ENCODE assay signal across 8 mouse cellular contexts in genomic region chr7:29180077-29180853, GRCm38 (mm10). TPM values are rescaled to one million over a fixed set of nuclear protein-coding genes. Genes with fewer than 3 reads are reported as not detected.
DNase-seq lines count a peak whose midpoint lies in the region; ATAC-seq and TF ChIP-seq lines count a peak whose summit lies in the region.

Psmd8 (minus strand) TSS chr7:29180701.

- no peaks in the 10 kb centered on the region for H3K27me3 ChIP-seq in ES-Bruce4 (ENCODE audit: control insufficient read depth, insufficient read depth, low read length, poor library complexity, severe bottlenecking)
- no peaks in the 10 kb centered on the region for H3K27me3 ChIP-seq in forebrain, embryonic 13.5 days
- H3K27me3 ChIP-seq in liver, postnatal 0 days (ENCODE audit: insufficient read depth, low read length): no peaks in the 10 kb centered on the region
- no peaks in the 10 kb centered on the region for H3K27me3 ChIP-seq in neural tube, embryonic 14.5 days (ENCODE audit: control insufficient read depth, insufficient read depth, low read length)

- no peak within 1 kb of the TSS for H3K27ac ChIP-seq in ES-Bruce4 (ENCODE audit: insufficient read depth, low read length)
- H3K27ac ChIP-seq in forebrain, embryonic 13.5 days: peak within 1 kb of the TSS; percentile 31
- H3K27ac ChIP-seq in liver, postnatal 0 days (ENCODE audit: low read depth): peak within 1 kb of the TSS; percentile 82
- peak within 1 kb of the TSS; percentile 73 for H3K27ac ChIP-seq in neural tube, embryonic 14.5 days (ENCODE audit: low read depth, low read length)

- WGBS in forebrain, embryonic 13.5 days: under 1% methylated on average over 62 of the region's 62 CpGs
- WGBS in large intestine, adult 2 months: under 1% methylated on average over 62 of the region's 62 CpGs
- WGBS in liver, postnatal 0 days (ENCODE audit: insufficient replicate concordance): 1% methylated on average over 62 of the region's 62 CpGs
- under 1% methylated on average over 62 of the region's 62 CpGs for WGBS in neural tube, embryonic 14.5 days

- no peaks in the 10 kb centered on the region for H3K9me3 ChIP-seq in ES-Bruce4 (replicated peaks; ENCODE audit: control insufficient read depth, insufficient read depth, low read length, poor library complexity, severe bottlenecking)
- no peaks in the 10 kb centered on the region for H3K9me3 ChIP-seq in forebrain, embryonic 13.5 days (replicated peaks)
- H3K9me3 ChIP-seq in liver, postnatal 0 days (ENCODE audit: low read length): no peaks in the 10 kb centered on the region
- H3K9me3 ChIP-seq in neural tube, embryonic 14.5 days (ENCODE audit: control insufficient read depth, low read length): no peaks in the 10 kb centered on the region

- intact Hi-C loops in heart, postnatal 10 days (cut with DNase I): loop anchor here (2.0 kb wide), 2 partner anchors 59 to 117 kb away; partner anchors contain the start of gene Yif1b

- TF ChIP-seq CTCF in ES-Bruce4 (IDR thresholded peaks at IDR 0.05; ENCODE audit: low read depth, low read length): peak; percentile 53
- TF ChIP-seq CTCF in liver, postnatal 0 days (IDR thresholded peaks at IDR 0.05; ENCODE audit: low read depth): peak; percentile 64

- H3K4me2 ChIP-seq in forebrain, embryonic 13.5 days: peak within 1 kb of the TSS; percentile 90
- H3K4me2 ChIP-seq in liver, postnatal 0 days (ENCODE audit: low read depth, low read length): peak within 1 kb of the TSS; percentile 95
- H3K4me2 ChIP-seq in neural tube, embryonic 14.5 days (ENCODE audit: low read depth, low read length): peak within 1 kb of the TSS; percentile 91

- H3K4me1 ChIP-seq in ES-Bruce4 (ENCODE audit: control insufficient read depth, insufficient read depth, low read length): no peaks in the 10 kb centered on the region
- peaks cover 20% of the 10 kb centered on the region for H3K4me1 ChIP-seq in forebrain, embryonic 13.5 days
- peaks cover 16% of the 10 kb centered on the region for H3K4me1 ChIP-seq in liver, postnatal 0 days (ENCODE audit: insufficient read depth)
- H3K4me1 ChIP-seq in neural tube, embryonic 14.5 days (ENCODE audit: control insufficient read depth, insufficient read depth, low read length): peaks cover 13% of the 10 kb centered on the region

- H3K4me3 ChIP-seq in ES-Bruce4 (ENCODE audit: low read depth, low read length): peak within 1 kb of the TSS; percentile 90
- H3K4me3 ChIP-seq in forebrain, embryonic 13.5 days: peak within 1 kb of the TSS; percentile 80
- H3K4me3 ChIP-seq in liver, postnatal 0 days (ENCODE audit: low read depth, low read length): peak within 1 kb of the TSS; percentile 88
- H3K4me3 ChIP-seq in neural tube, embryonic 14.5 days (ENCODE audit: low read depth, low read length): peak within 1 kb of the TSS; percentile 50

- peak; percentile 96 to 98 for DNase-seq in heart, postnatal 10 days
- DNase-seq in large intestine, adult 2 months (ENCODE audit: low read depth, low spot score): peak; percentile 98
- peak; percentile 98 for DNase-seq in liver, postnatal 0 days
- DNase-seq in testis, postnatal 10 days (ENCODE audit: low spot score): peak; percentile 96

- peak; percentile 89 for TF ChIP-seq POLR2A in ES-Bruce4 (IDR thresholded peaks at IDR 0.05; ENCODE audit: insufficient read depth, low read length)

- peak; percentile 96 for ATAC-seq in cerebellum, adult (ENCODE audit: insufficient number of reproducible peaks, low FRiP score, low TSS enrichment)
- ATAC-seq in forebrain, embryonic 13.5 days: peak; percentile 95
- ATAC-seq in liver, postnatal 0 days: peak; percentile 95
- peak; percentile 94 for ATAC-seq in neural tube, embryonic 14.5 days (ENCODE audit: low read depth)

- peak within 1 kb of the TSS; percentile 82 for H3K9ac ChIP-seq in ES-Bruce4 (ENCODE audit: low read depth, poor library complexity, severe bottlenecking)
- peak within 1 kb of the TSS; percentile 85 for H3K9ac ChIP-seq in forebrain, embryonic 13.5 days
- H3K9ac ChIP-seq in liver, postnatal 0 days (replicated peaks): peak within 1 kb of the TSS; percentile 86
- peak within 1 kb of the TSS; percentile 54 for H3K9ac ChIP-seq in neural tube, embryonic 14.5 days (replicated peaks; ENCODE audit: low read depth, low read length)

- 0 out of 2 replicates have a peak, but pooled peaks have one; percentile 21 for TF ChIP-seq EP300 in ES-Bruce4 (IDR thresholded peaks at IDR 0.05; ENCODE audit: insufficient read depth, low read depth, low read length)
- peak; percentile 69 for TF ChIP-seq EP300 in liver, postnatal 0 days (IDR thresholded peaks at IDR 0.05; ENCODE audit: low read depth)

- peaks cover 11% of the 10 kb centered on the region for H3K36me3 ChIP-seq in ES-Bruce4 (ENCODE audit: control insufficient read depth, insufficient read depth, low read length, poor library complexity, severe bottlenecking)
- peaks cover 20% of the 10 kb centered on the region for H3K36me3 ChIP-seq in forebrain, embryonic 13.5 days (ENCODE audit: poor library complexity, severe bottlenecking)
- peaks cover 20% of the 10 kb centered on the region for H3K36me3 ChIP-seq in liver, postnatal 0 days (replicated peaks; ENCODE audit: insufficient read depth, low read length)
- H3K36me3 ChIP-seq in neural tube, embryonic 14.5 days (ENCODE audit: control insufficient read depth, insufficient read depth, low read length): peaks cover 10% of the 10 kb centered on the region; the same call in 1 of the 2 replicates

RNA-seq across cellular contexts. Expression of gene Psmd8, which starts in this region (rescaled TPM):
- 223 and 242 TPM in 2 replicates for polyA plus RNA-seq in ES-Bruce4 (2011; ENCODE audit: insufficient read depth, insufficient read length, low read depth, missing spikeins)
- 292 and 296 TPM in 2 replicates for polyA plus RNA-seq in forebrain, embryonic 13.5 days (2015; fragmentation: Nextera tagmentation; extraction: Ambion mirVana)
- total RNA-seq in heart, postnatal 10 days (2021): 100 to 1,000 TPM; 173 to 179 TPM
- 201 and 229 TPM in 2 replicates for polyA plus RNA-seq in large intestine, adult 2 months (2012; rRNA removed)
- 143 TPM in 2 replicates for polyA plus RNA-seq in liver, postnatal 0 days (2015; fragmentation: Nextera tagmentation; extraction: Ambion mirVana)
- 301 and 308 TPM in 2 replicates for polyA plus RNA-seq in neural tube, embryonic 14.5 days (2014; fragmentation: Nextera tagmentation; extraction: Ambion mirVana)
